Mouse (Mus musculus) embryonic facial prominence, embryonic 14.5 days (tissue): Measurements from ENCODE around the gene Bmpr1b. TPM values are rescaled to one million over a fixed set of nuclear protein-coding genes. Genes with fewer than 3 reads are reported as not detected.
A peak's percentile ranks its signal among the peaks of the same experiment; 100 is the strongest.

Source experiments
- ATAC-seq: fragments of 200-750 bp; cut with Nextera tagmentation; 2 replicates; pipeline ENCODE4 v1.8.0; 2017; ENCODE audit warnings: low read depth, moderate number of reproducible peaks, moderate TSS enrichment
- DNase-seq: peaks from one replicate; pipeline ENCODE4 v3.0.0-alpha.2; 2015; ENCODE audit warnings: low spot score
- H3K27ac ChIP-seq: fragments of 300-500 bp; sonication (generic); replicated peaks from 2 replicates; pipeline ENCODE4 v1.5.1; 2014; ENCODE audit warnings: low read depth, mild to moderate bottlenecking, low read length, moderate library complexity
- H3K27me3 ChIP-seq: fragments of 300-500 bp; sonication (generic); replicated peaks from 2 replicates; pipeline ENCODE4 v1.6.1; 2014; ENCODE audit warnings: low read length; ENCODE audit not compliant: control insufficient read depth, insufficient read depth
- H3K36me3 ChIP-seq: fragments of 300-500 bp; sonication (generic); 2 replicates; pipeline ENCODE4 v1.6.1; 2014; ENCODE audit warnings: low read length, mixed read lengths; ENCODE audit not compliant: control insufficient read depth, insufficient read depth
- H3K4me1 ChIP-seq: fragments of 300-500 bp; sonication (generic); 2 replicates; pipeline ENCODE4 v1.6.1; 2014; ENCODE audit warnings: antibody characterized with exemption, low read length; ENCODE audit not compliant: control insufficient read depth, insufficient read depth
- H3K4me2 ChIP-seq: fragments of 300-500 bp; sonication (generic); 2 replicates; pipeline ENCODE4 v1.6.1; 2014; ENCODE audit warnings: low read depth, mild to moderate bottlenecking, low read length, moderate library complexity, mixed read lengths
- H3K4me3 ChIP-seq: fragments of 300-500 bp; sonication (generic); 2 replicates; pipeline ENCODE4 v1.5.1; 2014; ENCODE audit warnings: low read depth, mild to moderate bottlenecking, low read length
- H3K9ac ChIP-seq: fragments of 300-500 bp; sonication (generic); 2 replicates; pipeline ENCODE4 v1.6.1; 2014; ENCODE audit warnings: low read depth, mild to moderate bottlenecking, low read length, moderate library complexity, mixed read lengths
- H3K9me3 ChIP-seq: fragments of 300-500 bp; sonication (generic); 2 replicates; pipeline ENCODE4 v1.6.1; 2016; ENCODE audit warnings: low read length; ENCODE audit not compliant: control insufficient read depth
- WGBS: fragments of 180-500 bp; shearing (Covaris S2); extraction: QIAGEN DNeasy Blood & Tissue Kit; methylation state at CpG from one replicate; pipeline ENCODE4 v1.1.7; 2014; 5-methylcytosine and 5-hydroxymethylcytosine counted together
- polyA plus RNA-seq: library from polyadenylated mRNA; unstranded; fragments of >200 nt; fragmentation: Nextera tagmentation; extraction: Ambion mirVana; gene quantifications from 2 replicates; pipeline ENCODE4 v1.2.1, GENCODE M21; 2014

The Bmpr1b gene
- polyA plus RNA-seq, 1 experiment from 2014 or later = 7.1 TPM

DNA sequence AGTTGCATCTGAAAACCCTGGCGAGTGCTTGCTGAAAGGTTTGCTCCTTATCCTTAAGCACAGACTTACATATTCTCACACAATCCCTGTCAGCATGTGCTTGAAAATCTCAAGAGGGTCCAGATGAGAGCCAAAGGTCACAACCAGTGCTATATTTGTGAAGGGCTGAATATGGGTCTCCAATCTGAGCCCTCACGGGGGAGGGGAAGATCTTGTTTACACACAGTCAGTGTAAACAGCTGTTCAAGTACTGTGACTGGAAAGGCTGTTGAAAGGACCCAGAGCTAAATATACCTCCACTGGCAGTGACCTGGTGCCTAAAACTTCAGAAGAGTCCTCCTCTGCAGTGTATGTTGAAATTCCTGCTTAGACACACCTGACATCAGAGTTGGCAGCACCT, 43.7 kb downstream of the Bmpr1b start:
- H3K27me3 ChIP-seq = no peaks in the 10 kb centered on the region
- peaks cover 4% of the 10 kb centered on the region for H3K4me1 ChIP-seq
- 50% methylated on average over 2 of the region's 2 CpGs for WGBS
- no peak overlapping the region for H3K27ac ChIP-seq
- no peaks in the 10 kb centered on the region for H3K36me3 ChIP-seq
- DNase-seq (no peak), ATAC-seq (no peak)
- no peaks in the 10 kb centered on the region for H3K9me3 ChIP-seq
- no peak overlapping the region for H3K4me2 ChIP-seq
- no peak overlapping the region for H3K9ac ChIP-seq
- no peak overlapping the region for H3K4me3 ChIP-seq

DNA sequence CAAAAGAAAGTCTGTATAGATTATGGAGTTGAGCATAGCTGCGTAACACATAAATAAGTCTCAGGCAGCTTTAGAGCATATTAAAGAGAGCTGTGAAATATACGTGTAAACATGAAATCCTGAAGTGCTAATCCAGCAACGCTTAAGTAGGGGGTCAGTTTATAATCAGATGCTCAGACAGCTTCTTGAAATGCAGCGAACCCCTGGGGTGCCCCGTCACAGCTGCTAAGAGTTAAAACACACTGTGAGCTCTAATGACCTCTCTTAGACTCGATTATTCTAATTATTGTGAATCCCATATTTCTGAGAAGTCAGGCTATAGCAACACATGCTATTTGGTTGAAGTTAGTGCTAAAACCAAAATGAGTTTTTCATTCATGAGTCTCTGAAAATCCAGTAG, 45.0 kb downstream of the Bmpr1b start:
- DNase-seq = no peak
- Histone ChIP-seq H3K27me3 (no peaks in the 10 kb centered on the region), H3K4me1 (peaks cover 8% of the 10 kb centered on the region), H3K4me2 (no peak overlapping the region), H3K36me3 (no peaks in the 10 kb centered on the region), H3K4me3 (no peak overlapping the region), H3K9me3 (no peaks in the 10 kb centered on the region), H3K27ac (no peak overlapping the region), H3K9ac (no peak overlapping the region)
- ATAC-seq = no peak
- 41% methylated on average over 6 of the region's 6 CpGs for WGBS

DNA sequence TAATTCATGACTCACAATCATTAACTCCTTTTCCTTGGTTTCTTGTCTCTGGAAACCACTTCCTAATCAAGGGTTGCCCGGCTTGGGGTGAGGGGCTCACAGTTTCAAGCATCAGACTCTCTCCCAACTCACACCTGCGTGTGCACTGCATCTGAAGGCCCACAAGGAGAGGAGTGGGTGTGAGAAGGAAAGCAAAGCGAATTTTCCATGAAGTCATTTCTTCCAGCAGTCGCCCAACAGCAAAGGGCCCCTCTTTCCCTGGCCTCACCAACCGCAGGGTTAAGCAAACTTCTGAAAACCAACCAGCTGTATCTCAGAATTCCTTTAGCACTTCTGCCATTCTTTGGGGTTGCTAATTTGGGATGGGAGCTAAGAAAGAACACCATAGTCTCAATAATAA, 46.8 kb downstream of the Bmpr1b start:
- no peaks in the 10 kb centered on the region for H3K27me3 ChIP-seq
- H3K4me3 ChIP-seq = no peak overlapping the region
- H3K36me3 ChIP-seq = no peaks in the 10 kb centered on the region
- DNase-seq (no peak), ATAC-seq (no peak)
- no peak overlapping the region for H3K4me2 ChIP-seq
- no peaks in the 10 kb centered on the region for H3K9me3 ChIP-seq
- no peak overlapping the region for H3K9ac ChIP-seq
- H3K27ac ChIP-seq = no peak overlapping the region
- peaks cover 8% of the 10 kb centered on the region for H3K4me1 ChIP-seq
- WGBS = 82% methylated on average over 5 of the region's 5 CpGs

DNA sequence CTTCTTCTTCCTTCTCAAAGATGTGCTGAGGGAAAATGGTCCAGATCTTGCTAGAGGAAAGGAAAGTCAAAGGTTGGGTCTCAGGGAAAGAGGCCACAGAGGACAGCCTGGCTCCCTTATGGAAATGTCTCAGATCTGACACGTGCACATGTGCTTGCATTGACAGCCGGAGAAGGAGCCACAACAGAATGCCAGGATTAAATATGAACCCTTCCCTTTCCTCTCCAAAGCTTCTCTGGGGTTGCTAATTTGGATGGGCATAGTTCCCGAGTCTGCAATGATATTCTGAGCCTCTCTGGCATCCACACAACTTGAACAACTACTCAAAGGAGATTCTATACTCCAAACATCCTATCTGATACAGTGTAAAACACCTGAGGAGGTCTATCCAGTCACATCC, 48.4 kb downstream of the Bmpr1b start:
- H3K4me1 ChIP-seq = peaks cover 8% of the 10 kb centered on the region
- no peak overlapping the region for H3K9ac ChIP-seq
- no peaks in the 10 kb centered on the region for H3K36me3 ChIP-seq
- H3K9me3 ChIP-seq = no peaks in the 10 kb centered on the region
- no peaks in the 10 kb centered on the region for H3K27me3 ChIP-seq
- no peak for DNase-seq
- H3K4me3 ChIP-seq = no peak overlapping the region
- H3K4me2 ChIP-seq = no peak overlapping the region
- H3K27ac ChIP-seq = no peak overlapping the region
- WGBS = 69% methylated on average over 3 of the region's 3 CpGs
- ATAC-seq = no peak

DNA sequence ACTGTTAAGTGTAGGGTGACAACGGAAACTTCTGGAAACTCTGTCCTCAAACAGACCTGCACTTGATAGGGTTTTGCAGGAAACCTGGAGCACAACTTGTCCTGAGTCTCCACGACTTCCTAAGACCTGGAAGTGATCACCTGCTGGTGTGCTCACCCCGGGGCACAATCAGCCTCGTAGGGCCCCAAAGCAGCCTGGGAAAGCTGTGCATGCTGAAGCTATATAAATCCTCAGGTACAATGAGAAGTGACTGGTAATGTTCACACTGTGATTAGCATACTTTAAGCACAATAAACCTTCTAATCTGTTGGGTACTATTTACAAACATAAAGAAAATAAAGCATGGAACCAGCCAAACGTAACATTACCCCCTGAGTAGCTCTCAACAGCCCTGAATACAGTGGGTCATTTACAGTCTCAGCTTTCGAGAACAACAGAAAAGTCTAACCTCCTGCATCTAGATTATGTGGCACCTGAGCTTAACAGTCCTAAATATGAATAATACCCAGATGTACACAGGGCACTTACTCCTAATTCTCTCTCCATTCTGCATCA, 54.4 kb downstream of the Bmpr1b start:
- DNase-seq (no peak), ATAC-seq (peak; percentile 71; the same call in 1 of the 2 replicates)
- Histone ChIP-seq H3K4me3 (no peak overlapping the region), H3K27ac (no peak overlapping the region), H3K9ac (no peak overlapping the region), H3K27me3 (no peaks in the 10 kb centered on the region), H3K4me2 (no peak overlapping the region), H3K9me3 (no peaks in the 10 kb centered on the region), H3K36me3 (no peaks in the 10 kb centered on the region), H3K4me1 (peaks cover 3% of the 10 kb centered on the region; the same call in 1 of the 2 replicates)
- 48% methylated on average over 6 of the region's 6 CpGs for whole genome bisulfite sequencing

DNA sequence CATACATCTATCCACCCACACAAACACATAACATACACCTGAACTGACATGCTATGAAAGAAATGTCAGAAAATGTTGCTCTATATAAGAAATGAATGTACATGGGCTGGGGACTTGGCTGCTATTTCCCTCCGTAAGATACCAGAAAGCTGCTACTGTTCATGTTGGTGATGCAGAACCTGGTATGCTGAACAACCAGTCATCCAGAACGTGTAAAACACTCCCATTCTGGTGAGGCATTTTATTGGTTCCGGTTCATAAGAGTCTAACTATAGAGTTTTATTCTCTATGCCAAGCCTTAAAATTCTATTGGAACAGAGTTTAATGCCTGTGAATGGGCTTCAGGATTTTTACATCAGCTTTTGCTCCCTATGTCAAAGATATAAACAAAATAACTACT, 55.0 kb downstream of the Bmpr1b start:
- H3K4me2 ChIP-seq = no peak overlapping the region
- H3K36me3 ChIP-seq = no peaks in the 10 kb centered on the region
- no peak overlapping the region for H3K27ac ChIP-seq
- H3K9ac ChIP-seq = no peak overlapping the region
- 64% methylated on average over 3 of the region's 3 CpGs for WGBS
- no peak for DNase-seq
- H3K4me3 ChIP-seq = no peak overlapping the region
- H3K27me3 ChIP-seq = no peaks in the 10 kb centered on the region
- no peak for ATAC-seq
- no peaks in the 10 kb centered on the region; the same call in 1 of the 2 replicates for H3K4me1 ChIP-seq
- H3K9me3 ChIP-seq = no peaks in the 10 kb centered on the region

DNA sequence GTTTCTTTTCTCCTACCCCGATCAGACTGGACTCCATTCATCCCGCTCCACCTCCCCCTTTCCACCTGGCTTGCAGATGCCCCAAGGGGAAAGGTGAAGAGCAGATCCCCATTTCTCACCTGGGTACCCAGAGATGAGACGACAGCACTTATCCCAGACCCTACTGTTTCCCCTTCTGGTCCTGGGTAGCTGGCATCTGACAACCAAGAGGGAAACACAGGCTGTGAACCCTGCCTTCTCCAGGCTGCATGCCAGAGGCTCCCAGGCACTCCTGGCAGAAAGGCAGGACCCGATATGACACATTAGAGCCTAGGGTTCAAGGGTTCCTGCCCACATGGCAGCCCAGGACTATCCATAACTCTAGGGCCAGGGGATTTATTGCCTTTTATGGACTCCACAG, 56.0 kb downstream of the Bmpr1b start:
- Histone ChIP-seq H3K4me3 (no peak overlapping the region), H3K27me3 (no peaks in the 10 kb centered on the region), H3K4me1 (no peaks in the 10 kb centered on the region; the same call in 1 of the 2 replicates), H3K9me3 (no peaks in the 10 kb centered on the region), H3K27ac (no peak overlapping the region), H3K4me2 (no peak overlapping the region), H3K36me3 (no peaks in the 10 kb centered on the region), H3K9ac (no peak overlapping the region)
- WGBS = 76% methylated on average over 4 of the region's 4 CpGs
- ATAC-seq (no peak), DNase-seq (no peak)

DNA sequence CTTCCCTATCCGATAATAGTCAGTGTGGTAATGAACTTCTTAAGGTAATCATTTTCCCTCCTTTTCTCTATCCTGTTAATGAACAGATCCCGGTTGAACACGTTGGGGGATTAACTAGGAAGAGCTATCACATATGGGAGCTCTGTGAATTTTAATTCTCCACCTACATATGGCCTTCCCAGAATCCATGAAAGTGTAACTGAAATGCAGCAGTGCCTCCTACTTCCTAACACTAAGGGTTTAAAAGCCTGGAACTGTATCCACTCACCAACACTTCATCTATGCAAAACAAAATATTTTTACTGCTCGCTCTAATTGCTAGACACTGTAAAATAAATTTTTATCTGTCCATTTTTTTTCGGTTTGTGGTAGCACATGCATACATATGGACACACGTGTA, 63.0 kb downstream of the Bmpr1b start:
- Histone ChIP-seq H3K9me3 (0 out of 2 replicates have a peak, but pooled peaks cover 5% of the 10 kb centered on the region), H3K27ac (no peak overlapping the region), H3K27me3 (no peaks in the 10 kb centered on the region), H3K4me3 (no peak overlapping the region), H3K9ac (no peak overlapping the region), H3K36me3 (no peaks in the 10 kb centered on the region), H3K4me1 (no peaks in the 10 kb centered on the region), H3K4me2 (no peak overlapping the region)
- 85% methylated on average over 6 of the region's 6 CpGs for WGBS
- DNase-seq (no peak), ATAC-seq (no peak)

DNA sequence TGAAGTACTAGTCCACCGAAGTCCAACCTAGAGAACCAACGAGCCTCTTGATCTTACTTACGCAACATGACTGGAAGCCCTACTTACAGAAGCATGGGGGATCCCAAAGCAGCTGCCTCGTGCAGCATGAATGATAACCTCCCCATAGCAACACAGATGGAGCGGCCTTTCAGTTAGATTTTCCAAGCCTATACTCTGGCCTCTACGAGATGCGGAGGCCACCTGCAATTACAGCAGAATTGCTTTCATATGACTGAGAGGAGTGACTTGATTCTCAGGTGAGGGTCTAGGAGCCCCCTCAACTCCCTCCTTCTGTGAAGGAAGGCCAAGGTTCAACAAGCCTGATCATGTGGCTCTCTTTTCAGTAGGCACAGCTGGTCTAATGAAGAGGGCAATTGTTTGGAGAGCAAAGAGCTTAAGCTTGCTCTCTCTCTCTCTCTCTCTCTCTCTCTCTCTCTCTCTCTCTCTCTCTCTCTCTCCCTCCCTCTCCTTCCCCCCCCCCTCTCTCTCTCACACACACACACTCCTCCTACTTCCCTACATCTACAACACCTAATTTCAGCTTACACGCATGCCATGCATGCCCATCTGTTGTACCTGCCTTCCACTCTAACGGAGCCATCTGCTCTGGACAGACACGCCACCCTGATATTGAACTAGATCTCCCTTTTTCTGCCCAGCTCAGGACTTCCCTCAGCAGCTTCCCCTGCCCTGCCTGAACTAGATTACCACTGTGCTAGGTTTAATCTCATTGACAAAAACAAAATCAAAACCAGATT, 65.0 kb downstream of the Bmpr1b start:
- peaks cover under 1% of the 10 kb centered on the region; the same call in 1 of the 2 replicates for H3K4me1 ChIP-seq
- no peak for ATAC-seq
- 77% methylated on average over 10 of the region's 10 CpGs for WGBS

More for the DNA sequence above, 65.0 kb downstream of the Bmpr1b start:
- Histone ChIP-seq H3K9ac (no peak overlapping the region), H3K27ac (no peak overlapping the region), H3K4me2 (no peak overlapping the region), H3K36me3 (no peaks in the 10 kb centered on the region), H3K27me3 (no peaks in the 10 kb centered on the region), H3K4me3 (no peak overlapping the region), H3K9me3 (0 out of 2 replicates have a peak, but pooled peaks cover 5% of the 10 kb centered on the region)
- DNase-seq = no peak
